Mouse (Mus musculus): ENCODE data around the gene 2200002D01Rik. TPM values are rescaled to one million over a fixed set of nuclear protein-coding genes. Genes with fewer than 3 reads are reported as not detected.

Gene 2200002D01Rik
- polyA plus RNA-seq, 1 experiment from 2014 or later, result 0.75 TPM

GRCm38 (mm10) chr7:29288942-29289638 lies 40.8 kb upstream of the 2200002D01Rik start, which contains the start of gene Ppp1r14a:
Gene Ppp1r14a, plus strand, starts transcription at chr7:29289308.
- no peak for ATAC-seq (ENCODE audit: low FRiP score, low read depth)
- under 1% methylated on average over 58 of the region's 59 CpGs for WGBS
- Histone ChIP-seq H3K9ac (peak within 1 kb of the TSS; percentile 47), H3K4me1 (replicated peaks) (peaks cover 24% of the 10 kb centered on the region), H3K4me2 (peak within 1 kb of the TSS; percentile 95), H3K27ac (replicated peaks) (no peak within 1 kb of the TSS), H3K27me3 (0 out of 2 replicates have a peak, but pooled peaks cover 7% of the 10 kb centered on the region), H3K36me3 (no peaks in the 10 kb centered on the region), H3K9me3 (no peaks in the 10 kb centered on the region), H3K4me3 (peak within 1 kb of the TSS; percentile 50)

GRCm38 (mm10) chr7:29288079-29288478 lies 39.8 kb upstream of the 2200002D01Rik start:
- Histone ChIP-seq H3K27ac (replicated peaks) (no peak overlapping the region), H3K27me3 (0 out of 2 replicates have a peak, but pooled peaks cover 12% of the 10 kb centered on the region), H3K9ac (no peak overlapping the region), H3K9me3 (no peaks in the 10 kb centered on the region), H3K4me3 (no peak overlapping the region), H3K4me2 (no peak overlapping the region), H3K36me3 (no peaks in the 10 kb centered on the region), H3K4me1 (replicated peaks) (peaks cover 23% of the 10 kb centered on the region)
- ATAC-seq (ENCODE audit: low FRiP score, low read depth), result no peak
- WGBS, result 90% methylated on average over 2 of the region's 2 CpGs

- Histone ChIP-seq H3K4me1 (replicated peaks) (peaks cover 20% of the 10 kb centered on the region), H3K36me3 (no peaks in the 10 kb centered on the region), H3K9me3 (no peaks in the 10 kb centered on the region), H3K27ac (replicated peaks) (no peak overlapping the region), H3K27me3 (peaks cover 16% of the 10 kb centered on the region; the same call in 1 of the 2 replicates), H3K9ac (no peak overlapping the region), H3K4me3 (no peak overlapping the region), H3K4me2 (no peak overlapping the region)
- ATAC-seq (ENCODE audit: low FRiP score, low read depth), result no peak
- WGBS, result 86% methylated on average over 7 of the region's 7 CpGs
Measured at GRCm38 (mm10) chr7:29287481-29287880, 39.2 kb upstream of the 2200002D01Rik start.

- Histone ChIP-seq H3K9ac (no peak overlapping the region), H3K27ac (replicated peaks) (no peak overlapping the region), H3K9me3 (no peaks in the 10 kb centered on the region), H3K36me3 (no peaks in the 10 kb centered on the region), H3K27me3 (peaks cover 21% of the 10 kb centered on the region; the same call in 1 of the 2 replicates), H3K4me2 (no peak overlapping the region), H3K4me3 (no peak overlapping the region), H3K4me1 (replicated peaks) (peaks cover 29% of the 10 kb centered on the region)
- no peak for ATAC-seq (ENCODE audit: low FRiP score, low read depth)
- 91% methylated on average over 6 of the region's 6 CpGs for WGBS
Measured at GRCm38 (mm10) chr7:29284523-29284922, 36.3 kb upstream of the 2200002D01Rik start.

GRCm38 (mm10) chr7:29283876-29284275 lies 35.6 kb upstream of the 2200002D01Rik start:
- H3K27me3 ChIP-seq, result peaks cover 21% of the 10 kb centered on the region; the same call in 1 of the 2 replicates

GRCm38 (mm10) chr7:29282074-29282554 lies 33.8 kb upstream of the 2200002D01Rik start:
- Histone ChIP-seq H3K27me3 (peaks cover 15% of the 10 kb centered on the region; the same call in 1 of the 2 replicates), H3K9me3 (no peaks in the 10 kb centered on the region), H3K27ac (replicated peaks) (no peak overlapping the region), H3K9ac (peak overlapping the region; percentile 66), H3K36me3 (no peaks in the 10 kb centered on the region), H3K4me2 (peak overlapping the region; percentile 89), H3K4me3 (peak overlapping the region; percentile 65), H3K4me1 (replicated peaks) (peaks cover 20% of the 10 kb centered on the region)
- peak; percentile 40 for ATAC-seq (ENCODE audit: low FRiP score, low read depth)
- WGBS, result 12% methylated on average over 21 of the region's 21 CpGs

More at GRCm38 (mm10) chr7:29283876-29284275, 35.6 kb upstream of the 2200002D01Rik start:
- no peaks in the 10 kb centered on the region for H3K36me3 ChIP-seq
- 81% methylated on average over 4 of the region's 4 CpGs for WGBS
- no peak overlapping the region for H3K4me3 ChIP-seq
- no peak overlapping the region for H3K27ac ChIP-seq (replicated peaks)
- H3K4me1 ChIP-seq (replicated peaks), result peaks cover 22% of the 10 kb centered on the region
- no peak for ATAC-seq (ENCODE audit: low FRiP score, low read depth)
- H3K9ac ChIP-seq, result no peak overlapping the region
- H3K9me3 ChIP-seq, result no peaks in the 10 kb centered on the region
- no peak overlapping the region for H3K4me2 ChIP-seq

GRCm38 (mm10) chr7:29281201-29282073 lies 33.2 kb upstream of the 2200002D01Rik start, which contains the start of gene Spint2:
Gene Spint2, minus strand, starts transcription at chr7:29281912.
- no peak within 1 kb of the TSS for H3K27ac ChIP-seq (replicated peaks)
- under 1% methylated on average over 80 of the region's 80 CpGs for WGBS
- H3K9ac ChIP-seq, result peak within 1 kb of the TSS; percentile 66
- peak within 1 kb of the TSS; percentile 89 for H3K4me2 ChIP-seq
- peak within 1 kb of the TSS; percentile 65 for H3K4me3 ChIP-seq
- H3K4me1 ChIP-seq (replicated peaks), result peaks cover 20% of the 10 kb centered on the region
- no peaks in the 10 kb centered on the region for H3K36me3 ChIP-seq
- H3K27me3 ChIP-seq, result peaks cover 13% of the 10 kb centered on the region; the same call in 1 of the 2 replicates
- H3K9me3 ChIP-seq, result no peaks in the 10 kb centered on the region
- peak; percentile 89 for ATAC-seq (ENCODE audit: low FRiP score, low read depth)

GRCm38 (mm10) chr7:29280801-29281200 lies 32.5 kb upstream of the 2200002D01Rik start:
- no peak overlapping the region; the same call in 1 of the 2 replicates for H3K9ac ChIP-seq
- ATAC-seq (ENCODE audit: low FRiP score, low read depth), result no peak
- H3K4me1 ChIP-seq (replicated peaks), result peaks cover 20% of the 10 kb centered on the region
- H3K9me3 ChIP-seq, result no peaks in the 10 kb centered on the region
- peaks cover 13% of the 10 kb centered on the region; the same call in 1 of the 2 replicates for H3K27me3 ChIP-seq
- H3K4me2 ChIP-seq, result peak overlapping the region; percentile 89
- WGBS, result 9% methylated on average over 13 of the region's 13 CpGs
- peak overlapping the region; percentile 65 for H3K4me3 ChIP-seq
- no peaks in the 10 kb centered on the region for H3K36me3 ChIP-seq
- H3K27ac ChIP-seq (replicated peaks), result no peak overlapping the region

GRCm38 (mm10) chr7:29279924-29280323 lies 31.7 kb upstream of the 2200002D01Rik start:
- H3K4me3 ChIP-seq, result no peak overlapping the region
- no peak overlapping the region for H3K4me2 ChIP-seq
- H3K36me3 ChIP-seq, result no peaks in the 10 kb centered on the region
- WGBS, result 93% methylated on average over 8 of the region's 8 CpGs
- peaks cover 13% of the 10 kb centered on the region; the same call in 1 of the 2 replicates for H3K27me3 ChIP-seq
- H3K4me1 ChIP-seq (replicated peaks), result peaks cover 20% of the 10 kb centered on the region
- no peak overlapping the region for H3K27ac ChIP-seq (replicated peaks)
- H3K9ac ChIP-seq, result no peak overlapping the region
- ATAC-seq (ENCODE audit: low FRiP score, low read depth), result no peak
- H3K9me3 ChIP-seq, result no peaks in the 10 kb centered on the region

- no peak for ATAC-seq (ENCODE audit: low FRiP score, low read depth)
- Histone ChIP-seq H3K9ac (no peak overlapping the region), H3K4me3 (no peak overlapping the region), H3K27ac (replicated peaks) (no peak overlapping the region), H3K27me3 (peaks cover 13% of the 10 kb centered on the region; the same call in 1 of the 2 replicates), H3K4me2 (no peak overlapping the region), H3K9me3 (no peaks in the 10 kb centered on the region), H3K36me3 (no peaks in the 10 kb centered on the region), H3K4me1 (replicated peaks) (peaks cover 20% of the 10 kb centered on the region)
Measured at GRCm38 (mm10) chr7:29279261-29279660, 31.0 kb upstream of the 2200002D01Rik start.

- H3K36me3 ChIP-seq, result no peaks in the 10 kb centered on the region
- 88% methylated on average over 4 of the region's 4 CpGs for WGBS
- no peak overlapping the region for H3K9ac ChIP-seq
- H3K4me1 ChIP-seq (replicated peaks), result peaks cover 20% of the 10 kb centered on the region
- no peak overlapping the region for H3K27ac ChIP-seq (replicated peaks)
- no peak overlapping the region for H3K4me3 ChIP-seq
- no peak overlapping the region for H3K4me2 ChIP-seq
- no peak for ATAC-seq (ENCODE audit: low FRiP score, low read depth)
- peaks cover 5% of the 10 kb centered on the region; the same call in 1 of the 2 replicates for H3K27me3 ChIP-seq
- no peaks in the 10 kb centered on the region for H3K9me3 ChIP-seq
Measured at GRCm38 (mm10) chr7:29277510-29277909, 29.2 kb upstream of the 2200002D01Rik start.

Data from hindbrain, embryonic 15.5 days (tissue).